Mouse (Mus musculus): ENCODE data around the gene Spo11. TPM values are rescaled to one million over a fixed set of nuclear protein-coding genes. Genes with fewer than 3 reads are reported as not detected.
A peak's percentile ranks its signal among the peaks of the same experiment; 100 is the strongest.

Gene Spo11
- under 1 TPM; 0.44 to 0.74 TPM for total RNA-seq (2021)

GRCm38 (mm10) chr2:172977409-172978130 is at the start of gene Spo11:
Spo11 (plus strand) TSS chr2:172977700.
- no peak for DNase-seq
- intact Hi-C loops (cut with DNase I), result no loop called here

GRCm38 (mm10) chr2:172929905-172930436 is 47.5 kb upstream of the Spo11 start:
- intact Hi-C loops (cut with DNase I), result no loop called here
- DNase-seq, result no peak

DNA sequence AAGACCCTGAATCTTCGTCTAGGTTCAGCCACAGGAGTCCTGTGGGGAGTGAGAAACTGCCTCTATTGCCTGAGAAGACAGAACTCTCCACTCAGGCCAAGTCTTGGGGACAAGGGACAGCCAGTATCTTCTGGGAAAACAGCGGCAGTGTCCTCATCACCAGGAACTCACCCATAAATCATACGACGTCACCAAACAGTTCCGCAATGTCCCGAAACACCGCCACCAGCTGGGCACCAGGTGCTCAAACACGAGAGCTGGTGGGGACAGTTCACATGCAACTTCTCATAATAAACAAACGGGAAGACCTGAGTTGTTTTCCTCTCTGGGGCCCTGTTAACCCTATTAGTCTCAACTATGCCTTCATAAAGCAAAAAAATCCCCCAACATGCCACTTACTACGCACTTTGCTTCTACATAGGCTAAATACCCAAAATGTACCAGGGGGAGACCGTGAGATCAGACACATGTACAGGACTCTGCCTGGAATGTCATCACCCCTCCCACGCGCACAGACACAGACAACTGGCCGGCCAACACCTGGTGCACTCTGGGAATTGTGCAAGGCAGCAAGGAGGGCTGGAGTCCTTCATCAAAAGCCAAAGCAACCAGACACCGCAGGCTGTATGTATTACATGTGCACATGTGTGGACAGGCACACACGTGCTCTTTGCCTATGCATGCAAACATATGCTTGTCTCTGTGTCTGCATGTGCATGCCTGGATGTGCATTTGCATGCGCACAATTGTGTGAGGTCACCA is 46.2 kb upstream of the Spo11 start:
- no peak for DNase-seq
- intact Hi-C loops (cut with DNase I), result no loop called here

GRCm38 (mm10) chr2:172933631-172934419 is 43.7 kb upstream of the Spo11 start:
- peak; percentile 57 for DNase-seq
- intact Hi-C loops (cut with DNase I), result no loop called here

GRCm38 (mm10) chr2:172934420-172934788 is 43.1 kb upstream of the Spo11 start:
- intact Hi-C loops (cut with DNase I), result no loop called here
- no peak for DNase-seq

DNA sequence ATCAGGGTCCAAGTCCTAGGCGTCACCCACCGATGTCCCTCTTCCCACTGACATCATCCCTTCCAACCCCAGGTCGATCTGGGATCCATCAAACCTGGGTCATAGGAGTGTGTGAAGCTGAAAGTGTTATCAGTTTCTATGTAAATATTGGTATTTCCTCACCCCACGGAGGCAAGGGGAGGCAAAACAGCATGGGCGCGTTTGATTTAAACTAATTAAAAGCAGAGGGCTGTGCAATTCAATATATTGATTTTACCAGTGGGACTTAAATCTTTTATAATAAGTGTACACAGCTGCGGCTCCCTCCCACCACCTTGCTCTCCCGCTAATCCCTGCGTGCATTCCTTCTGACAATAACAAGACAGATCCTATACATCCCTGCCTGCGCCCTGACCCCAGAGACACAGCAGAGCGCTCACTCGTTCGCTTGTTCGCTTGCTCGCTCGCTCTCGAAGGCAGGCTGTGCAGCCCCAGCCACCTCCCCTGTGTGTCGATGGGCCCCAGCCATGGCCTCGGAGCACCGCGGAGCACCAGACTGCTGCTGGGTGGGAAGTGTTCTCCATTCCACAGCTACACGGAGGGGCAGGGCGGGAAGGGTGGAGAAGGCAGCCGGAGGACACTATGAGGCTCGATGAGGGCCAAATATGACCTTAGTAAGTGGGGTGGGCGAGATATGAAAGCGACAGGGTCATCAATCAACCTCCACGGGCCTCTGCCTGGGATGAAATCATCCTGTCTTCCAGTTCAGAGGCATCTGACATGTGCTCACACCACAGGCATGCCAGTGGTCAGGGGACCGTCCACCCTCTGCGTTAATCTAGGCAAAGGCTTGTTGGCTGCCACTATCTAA is 42.4 kb upstream of the Spo11 start:
- no peak for DNase-seq
- intact Hi-C loops (cut with DNase I), result no loop called here

GRCm38 (mm10) chr2:172935776-172936562 is 41.5 kb upstream of the Spo11 start:
- intact Hi-C loops (cut with DNase I), result no loop called here
- DNase-seq, result no peak

DNA sequence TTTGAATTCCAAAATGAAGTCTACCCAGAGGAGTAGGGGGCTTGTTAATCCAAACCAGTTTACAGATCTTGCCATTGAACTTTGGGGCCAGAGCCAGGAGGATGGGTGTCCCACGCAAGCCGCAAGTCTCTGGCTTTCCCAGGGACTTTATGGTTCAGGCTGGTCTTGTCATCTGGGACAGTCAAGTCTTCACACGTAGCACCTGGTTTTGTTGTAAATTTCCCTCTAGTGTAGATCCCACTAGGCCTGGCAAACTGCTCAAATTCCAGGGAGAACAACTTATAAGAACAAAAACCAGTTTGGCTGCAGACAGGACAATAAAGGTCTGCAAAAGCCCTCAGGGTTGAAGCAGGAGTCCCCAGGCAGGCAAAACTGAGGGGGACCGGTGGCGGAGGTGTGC is 40.7 kb upstream of the Spo11 start:
- intact Hi-C loops (cut with DNase I), result no loop called here

GRCm38 (mm10) chr2:172937326-172938190 is 39.9 kb upstream of the Spo11 start:
- DNase-seq, result no peak
- intact Hi-C loops (cut with DNase I), result no loop called here

More for the DNA sequence above, 40.7 kb upstream of the Spo11 start:
- no peak for DNase-seq

- intact Hi-C loops (cut with DNase I), result no loop called here
- DNase-seq, result no peak
Measured at GRCm38 (mm10) chr2:172938761-172939638, 38.5 kb upstream of the Spo11 start.

GRCm38 (mm10) chr2:172939639-172940002 is 37.9 kb upstream of the Spo11 start:
- DNase-seq, result no peak
- intact Hi-C loops (cut with DNase I), result no loop called here

DNA sequence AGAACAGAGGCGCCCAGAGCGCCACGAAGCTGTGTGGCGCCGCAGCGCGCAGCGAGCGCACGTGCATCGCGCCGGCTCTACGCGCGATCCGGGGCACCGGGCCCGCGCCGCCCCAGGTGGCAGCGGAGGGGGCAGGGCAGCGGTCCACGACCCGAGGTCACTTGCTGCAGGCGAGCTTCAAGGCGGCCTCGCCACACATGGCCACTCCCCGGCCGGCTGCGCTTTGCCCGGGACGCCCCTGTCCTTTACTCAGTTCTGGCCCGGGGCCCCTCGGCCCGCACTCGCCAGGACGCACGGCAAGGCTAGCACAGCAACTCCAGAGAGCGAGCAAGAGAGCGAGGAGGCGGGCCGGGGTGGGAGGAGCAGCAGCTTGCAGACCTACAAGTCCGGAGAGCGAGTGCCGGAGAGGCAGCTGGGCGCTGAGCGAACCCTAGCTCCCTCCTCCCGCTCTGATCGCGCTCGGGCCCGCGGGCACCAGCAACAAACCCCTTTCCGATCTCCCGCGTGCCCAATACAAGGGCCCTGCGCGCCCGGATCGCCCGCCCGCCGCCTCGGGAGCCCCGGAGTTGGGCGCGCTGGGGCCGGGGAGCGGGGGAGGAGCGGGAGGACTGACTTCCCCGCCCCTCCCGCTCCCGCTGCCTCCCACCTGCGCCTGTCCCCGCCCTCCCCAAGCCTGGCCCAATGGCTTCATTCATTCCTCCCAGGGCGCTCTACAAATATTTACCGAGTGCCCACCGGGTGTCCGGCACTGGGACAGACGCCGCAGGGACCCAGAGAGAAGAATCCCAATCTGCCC is 37.3 kb upstream of the Spo11 start, which contains the start of gene Bmp7:
Bmp7 (minus strand) TSS at position 319 of the 796 bp plus-strand sequence.
- intact Hi-C loops (cut with DNase I), result no loop called here
- peak; percentile 61 for DNase-seq

DNA sequence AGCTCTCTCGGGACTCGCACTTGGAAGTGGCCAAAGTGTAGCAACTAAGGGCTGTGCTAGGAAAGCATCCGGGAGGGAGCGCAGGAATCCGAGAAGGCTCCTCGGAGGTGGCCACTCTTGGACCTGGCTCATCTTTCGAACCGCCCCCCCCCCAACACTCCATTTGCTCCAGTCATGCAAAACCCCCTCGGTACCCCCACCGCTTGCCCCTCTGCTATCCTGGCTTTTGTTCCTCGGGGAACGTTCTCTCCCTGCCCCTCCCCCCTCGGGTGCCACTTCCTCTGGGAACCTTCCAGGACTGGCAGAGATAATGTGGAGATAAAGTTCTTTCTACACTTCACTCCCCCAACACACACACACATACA is 36.7 kb upstream of the Spo11 start:
- DNase-seq, result peak; percentile 29
- intact Hi-C loops (cut with DNase I), result no loop called here

DNA sequence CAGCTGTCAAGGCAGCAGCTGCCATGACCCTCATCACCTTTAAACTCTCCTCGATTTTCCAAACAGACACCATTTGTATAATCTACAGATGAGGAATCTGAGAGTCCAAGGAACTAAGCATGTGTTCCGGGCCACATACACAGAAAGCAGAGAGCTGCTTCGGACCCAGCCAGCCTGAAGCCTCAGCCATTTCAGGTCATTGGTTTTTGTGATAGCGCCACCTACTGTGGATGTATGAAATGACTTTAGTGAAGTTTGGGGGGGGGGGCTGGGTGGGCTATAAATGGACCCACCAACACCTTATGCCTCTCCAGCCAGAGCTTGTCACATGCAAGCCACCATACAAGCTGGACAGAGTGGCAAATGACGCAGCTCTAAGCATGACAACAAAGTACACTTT is 28.4 kb upstream of the Spo11 start:
- DNase-seq, result no peak
- intact Hi-C loops (cut with DNase I), result no loop called here

DNA sequence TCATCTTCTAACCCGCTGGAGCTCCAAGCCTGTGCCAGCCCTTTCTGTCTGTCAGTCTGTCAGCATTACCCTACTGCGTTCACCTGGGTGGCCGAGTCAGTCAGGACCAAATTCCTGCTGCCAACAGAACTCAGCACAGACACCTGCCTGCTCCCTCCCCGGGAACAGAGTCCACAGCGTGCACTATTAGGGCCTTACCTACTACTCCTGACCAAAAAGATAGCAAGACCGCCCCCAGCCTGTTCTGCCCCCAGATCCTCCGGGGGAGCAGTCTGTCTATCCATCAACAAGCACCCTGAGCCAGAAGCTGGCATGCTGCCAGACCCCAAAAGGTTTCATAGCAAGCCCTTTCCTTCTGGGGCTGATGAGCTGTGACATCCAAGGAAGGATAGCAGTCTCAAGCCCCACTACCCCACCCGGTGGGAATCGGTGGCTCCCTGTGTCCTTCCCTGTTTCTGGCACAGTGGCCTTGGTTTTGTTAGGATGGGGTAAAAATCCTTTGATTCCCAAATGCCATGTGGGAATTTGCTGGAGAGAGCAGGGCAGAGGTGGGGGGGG is 27.3 kb upstream of the Spo11 start:
- intact Hi-C loops (cut with DNase I), result no loop called here
- DNase-seq, result peak; percentile 40

- intact Hi-C loops (cut with DNase I), result no loop called here
- DNase-seq, result no peak
Measured at GRCm38 (mm10) chr2:172950722-172951121, 26.8 kb upstream of the Spo11 start.

Data from left cerebral cortex, postnatal 4 days (tissue).